Mouse (Mus musculus): ENCODE measurements around the gene Znrf1.

GRCm38 (mm10) chr8:111657312-111657854 lies 121.5 kb downstream of the Znrf1 start:
- TF ChIP-seq EP300 (optimal IDR thresholded peaks at IDR 0.05) (no peak), CTCF (IDR thresholded peaks at IDR 0.05; ENCODE audit: low read depth) (no peak)

Measured in stomach, postnatal 0 days (tissue).